Mouse (Mus musculus) forebrain, embryonic 12.5 days (tissue): ENCODE measurements around the gene Mgat5. TPM values are rescaled to one million over a fixed set of nuclear protein-coding genes. Genes with fewer than 3 reads are reported as not detected.

Experiments
- ATAC-seq: fragments of 200-750 bp; cut with Nextera tagmentation; 2 replicates; pipeline ENCODE4 v1.8.0; 2017; ENCODE audit warnings: moderate TSS enrichment; ENCODE audit not compliant: low FRiP score
- H3K27ac ChIP-seq: fragments of 300-500 bp; sonication (generic); 2 replicates; pipeline ENCODE4 v1.5.1; 2016; ENCODE audit warnings: mild to moderate bottlenecking
- H3K27me3 ChIP-seq: fragments of 300-500 bp; sonication (generic); 2 replicates; pipeline ENCODE4 v1.6.1; 2016; ENCODE audit warnings: mild to moderate bottlenecking
- H3K36me3 ChIP-seq: fragments of 300-500 bp; sonication (generic); replicated peaks from 2 replicates; pipeline ENCODE4 v1.6.1; 2016; ENCODE audit warnings: mild to moderate bottlenecking
- H3K4me1 ChIP-seq: fragments of 300-500 bp; sonication (generic); 2 replicates; pipeline ENCODE4 v1.6.1; 2016
- H3K4me2 ChIP-seq: fragments of 300-500 bp; sonication (generic); 2 replicates; pipeline ENCODE4 v1.6.1; 2016; ENCODE audit warnings: mild to moderate bottlenecking, moderate library complexity
- H3K4me3 ChIP-seq: fragments of 300-500 bp; sonication (generic); replicated peaks from 2 replicates; pipeline ENCODE4 v1.5.1; 2016; ENCODE audit warnings: mild to moderate bottlenecking
- H3K9ac ChIP-seq: fragments of 300-500 bp; sonication (generic); 2 replicates; pipeline ENCODE4 v1.6.1; 2016; ENCODE audit warnings: mild to moderate bottlenecking
- H3K9me3 ChIP-seq: fragments of 300-500 bp; sonication (generic); 2 replicates; pipeline ENCODE4 v1.6.1; 2016
- WGBS: fragments of 180-500 bp; shearing (Covaris S2); methylation state at CpG from one replicate; pipeline ENCODE4 v1.1.7; 2016; 5-methylcytosine and 5-hydroxymethylcytosine counted together
- polyA plus RNA-seq: library from polyadenylated mRNA; unstranded; fragments of >200 nt; fragmentation: Nextera tagmentation; extraction: Ambion mirVana; gene quantifications from 2 replicates; pipeline ENCODE4 v1.2.1, GENCODE M21; 2016

The Mgat5 gene
- polyA plus RNA-seq, 1 experiment from 2014 or later: 9.7 TPM

GRCm38 (mm10) chr1:127203231-127203764 is 1.5 kb upstream of the Mgat5 start:
- 80% methylated on average over 4 of the region's 4 CpGs for WGBS
- no peak overlapping the region for H3K27ac ChIP-seq

GRCm38 (mm10) chr1:127205501-127206019 is 745 bp downstream of the Mgat5 start:
- Histone ChIP-seq H3K4me2 (peak overlapping the region; percentile 70), H3K9me3 (no peaks in the 10 kb centered on the region), H3K9ac (peak overlapping the region; percentile 85), H3K4me1 (peaks cover 25% of the 10 kb centered on the region), H3K27ac (peak overlapping the region; percentile 95), H3K36me3 (no peaks in the 10 kb centered on the region), H3K4me3 (peak overlapping the region; percentile 68), H3K27me3 (no peaks in the 10 kb centered on the region)
- under 1% methylated on average over 24 of the region's 24 CpGs for WGBS
- peak; percentile 0; the same call in 1 of the 2 replicates for ATAC-seq

More at GRCm38 (mm10) chr1:127203231-127203764, 1.5 kb upstream of the Mgat5 start:
- no peaks in the 10 kb centered on the region for H3K27me3 ChIP-seq
- H3K4me2 ChIP-seq: no peak overlapping the region
- peaks cover 20% of the 10 kb centered on the region for H3K4me1 ChIP-seq
- H3K9me3 ChIP-seq: no peaks in the 10 kb centered on the region
- ATAC-seq: no peak
- no peak overlapping the region for H3K9ac ChIP-seq
- no peaks in the 10 kb centered on the region for H3K36me3 ChIP-seq
- no peak overlapping the region for H3K4me3 ChIP-seq

GRCm38 (mm10) chr1:127206020-127206641 is 1.3 kb downstream of the Mgat5 start:
- Histone ChIP-seq H3K27ac (peak overlapping the region; percentile 95), H3K4me2 (peak overlapping the region; percentile 70), H3K27me3 (no peaks in the 10 kb centered on the region), H3K36me3 (no peaks in the 10 kb centered on the region), H3K9me3 (no peaks in the 10 kb centered on the region), H3K4me3 (peak overlapping the region; percentile 68), H3K4me1 (peaks cover 25% of the 10 kb centered on the region), H3K9ac (peak overlapping the region; percentile 85)
- ATAC-seq: peak; percentile 56
- WGBS: under 1% methylated on average over 39 of the region's 39 CpGs

- Histone ChIP-seq H3K36me3 (no peaks in the 10 kb centered on the region), H3K4me1 (peaks cover 25% of the 10 kb centered on the region), H3K9me3 (no peaks in the 10 kb centered on the region), H3K27me3 (no peaks in the 10 kb centered on the region), H3K9ac (peak overlapping the region; percentile 85), H3K27ac (no peak overlapping the region), H3K4me3 (peak overlapping the region; percentile 68), H3K4me2 (peak overlapping the region; percentile 70)
- 59% methylated on average over 11 of the region's 11 CpGs for WGBS
- no peak for ATAC-seq
These were observed 2.2 kb downstream of the Mgat5 start for GRCm38 (mm10) chr1:127206881-127207555.

- H3K4me1 ChIP-seq: peaks cover 32% of the 10 kb centered on the region
- no peak overlapping the region for H3K9ac ChIP-seq
- H3K4me3 ChIP-seq: no peak overlapping the region
- no peak overlapping the region for H3K27ac ChIP-seq
- no peaks in the 10 kb centered on the region for H3K9me3 ChIP-seq
- WGBS: 79% methylated on average over 9 of the region's 9 CpGs
- no peaks in the 10 kb centered on the region for H3K36me3 ChIP-seq
- H3K4me2 ChIP-seq: 0 out of 2 replicates have a peak overlapping the region, but pooled peaks have one; percentile 70
- no peaks in the 10 kb centered on the region for H3K27me3 ChIP-seq
- ATAC-seq: no peak
These were observed 3.4 kb downstream of the Mgat5 start for GRCm38 (mm10) chr1:127208167-127208566.

GRCm38 (mm10) chr1:127212812-127213211 is 8.0 kb downstream of the Mgat5 start:
- no peak for ATAC-seq
- no peak overlapping the region for H3K9ac ChIP-seq
- H3K4me2 ChIP-seq: no peak overlapping the region
- H3K36me3 ChIP-seq: no peaks in the 10 kb centered on the region
- H3K9me3 ChIP-seq: no peaks in the 10 kb centered on the region
- peaks cover 34% of the 10 kb centered on the region for H3K4me1 ChIP-seq
- no peak overlapping the region for H3K4me3 ChIP-seq
- no peaks in the 10 kb centered on the region for H3K27me3 ChIP-seq
- no peak overlapping the region for H3K27ac ChIP-seq
- 57% methylated on average over 1 of the region's 1 CpGs for WGBS

- no peak for ATAC-seq
- Histone ChIP-seq H3K4me1 (peaks cover 28% of the 10 kb centered on the region), H3K4me2 (no peak overlapping the region), H3K9ac (no peak overlapping the region), H3K36me3 (no peaks in the 10 kb centered on the region), H3K27ac (no peak overlapping the region), H3K4me3 (no peak overlapping the region), H3K9me3 (no peaks in the 10 kb centered on the region), H3K27me3 (no peaks in the 10 kb centered on the region)
- WGBS: 74% methylated on average over 3 of the region's 3 CpGs
These were observed 8.6 kb downstream of the Mgat5 start for GRCm38 (mm10) chr1:127213434-127213833.

GRCm38 (mm10) chr1:127214585-127215232 is 9.9 kb downstream of the Mgat5 start:
- no peaks in the 10 kb centered on the region for H3K27me3 ChIP-seq
- ATAC-seq: no peak
- H3K27ac ChIP-seq: no peak overlapping the region
- H3K4me3 ChIP-seq: no peak overlapping the region
- no peaks in the 10 kb centered on the region for H3K36me3 ChIP-seq
- no peak overlapping the region for H3K9ac ChIP-seq
- H3K9me3 ChIP-seq: no peaks in the 10 kb centered on the region
- WGBS: 93% methylated on average over 8 of the region's 8 CpGs
- no peak overlapping the region for H3K4me2 ChIP-seq
- H3K4me1 ChIP-seq: peaks cover 24% of the 10 kb centered on the region

GRCm38 (mm10) chr1:127216979-127217378 is 12.2 kb downstream of the Mgat5 start:
- H3K36me3 ChIP-seq: no peaks in the 10 kb centered on the region
- H3K9ac ChIP-seq: no peak overlapping the region
- no peak overlapping the region for H3K27ac ChIP-seq
- WGBS: 60% methylated on average over 2 of the region's 2 CpGs
- H3K4me2 ChIP-seq: no peak overlapping the region
- no peak overlapping the region for H3K4me3 ChIP-seq
- no peaks in the 10 kb centered on the region for H3K9me3 ChIP-seq
- peaks cover 24% of the 10 kb centered on the region for H3K4me1 ChIP-seq
- no peaks in the 10 kb centered on the region for H3K27me3 ChIP-seq
- no peak for ATAC-seq

- Histone ChIP-seq H3K4me2 (no peak overlapping the region), H3K27me3 (no peaks in the 10 kb centered on the region), H3K4me1 (peaks cover 22% of the 10 kb centered on the region), H3K4me3 (no peak overlapping the region), H3K27ac (no peak overlapping the region), H3K36me3 (no peaks in the 10 kb centered on the region), H3K9me3 (no peaks in the 10 kb centered on the region), H3K9ac (no peak overlapping the region)
- 70% methylated on average over 4 of the region's 4 CpGs for WGBS
- no peak for ATAC-seq
These were observed 12.8 kb downstream of the Mgat5 start for GRCm38 (mm10) chr1:127217665-127218064.

GRCm38 (mm10) chr1:127218182-127218581 is 13.4 kb downstream of the Mgat5 start:
- 88% methylated on average over 7 of the region's 7 CpGs for WGBS
- H3K36me3 ChIP-seq: no peaks in the 10 kb centered on the region
- no peak overlapping the region for H3K4me3 ChIP-seq
- no peaks in the 10 kb centered on the region for H3K27me3 ChIP-seq
- peaks cover 17% of the 10 kb centered on the region for H3K4me1 ChIP-seq
- H3K9me3 ChIP-seq: no peaks in the 10 kb centered on the region
- no peak overlapping the region for H3K9ac ChIP-seq
- ATAC-seq: no peak
- H3K27ac ChIP-seq: no peak overlapping the region
- no peak overlapping the region for H3K4me2 ChIP-seq

GRCm38 (mm10) chr1:127219161-127219560 is 14.3 kb downstream of the Mgat5 start:
- Histone ChIP-seq H3K4me3 (no peak overlapping the region), H3K9ac (no peak overlapping the region), H3K36me3 (no peaks in the 10 kb centered on the region), H3K4me2 (no peak overlapping the region), H3K9me3 (no peaks in the 10 kb centered on the region), H3K4me1 (peaks cover 12% of the 10 kb centered on the region), H3K27me3 (no peaks in the 10 kb centered on the region), H3K27ac (no peak overlapping the region)
- ATAC-seq: no peak
- WGBS: 90% methylated on average over 4 of the region's 4 CpGs
